Mouse (Mus musculus) midbrain, embryonic 13.5 days (tissue): Measurements from ENCODE around the gene Sbds. TPM values are rescaled to one million over a fixed set of nuclear protein-coding genes. Genes with fewer than 3 reads are reported as not detected.

Experiments
- ATAC-seq: fragments of 200-750 bp; cut with Nextera tagmentation; 2 replicates; pipeline ENCODE4 v1.8.0; 2017; ENCODE audit warnings: mild to moderate bottlenecking, moderate TSS enrichment, moderate library complexity
- H3K27ac ChIP-seq: fragments of 300-500 bp; sonication (generic); 2 replicates; pipeline ENCODE4 v1.5.1; 2015; ENCODE audit warnings: inconsistent platforms, mild to moderate bottlenecking, moderate library complexity
- H3K27me3 ChIP-seq: fragments of 300-500 bp; sonication (generic); 2 replicates; pipeline ENCODE4 v1.6.1; 2015; ENCODE audit warnings: mild to moderate bottlenecking, inconsistent platforms
- H3K36me3 ChIP-seq: fragments of 300-500 bp; sonication (generic); 2 replicates; pipeline ENCODE4 v1.6.1; 2015; ENCODE audit warnings: mild to moderate bottlenecking, inconsistent platforms
- H3K4me1 ChIP-seq: fragments of 300-500 bp; sonication (generic); replicated peaks from 2 replicates; pipeline ENCODE4 v1.6.1; 2015; ENCODE audit warnings: inconsistent platforms
- H3K4me2 ChIP-seq: fragments of 300-500 bp; sonication (generic); replicated peaks from 2 replicates; pipeline ENCODE4 v1.6.1; 2015; ENCODE audit warnings: moderate library complexity, mild to moderate bottlenecking, inconsistent platforms
- H3K4me3 ChIP-seq: fragments of 300-500 bp; sonication (generic); replicated peaks from 2 replicates; pipeline ENCODE4 v1.5.1; 2015; ENCODE audit warnings: mild to moderate bottlenecking, inconsistent platforms
- H3K9ac ChIP-seq: fragments of 300-500 bp; sonication (generic); replicated peaks from 2 replicates; pipeline ENCODE4 v1.6.1; 2015; ENCODE audit warnings: mild to moderate bottlenecking, inconsistent platforms
- H3K9me3 ChIP-seq: fragments of 300-500 bp; sonication (generic); 2 replicates; pipeline ENCODE4 v1.6.1; 2016; ENCODE audit warnings: mild to moderate bottlenecking, inconsistent platforms
- WGBS: fragments of 180-500 bp; shearing (Covaris S2); methylation state at CpG from one replicate; pipeline ENCODE4 v1.1.7; 2015; 5-methylcytosine and 5-hydroxymethylcytosine counted together
- polyA plus RNA-seq: library from polyadenylated mRNA; unstranded; fragments of >200 nt; fragmentation: Nextera tagmentation; extraction: Ambion mirVana; gene quantifications from 2 replicates; pipeline ENCODE4 v1.2.1, GENCODE M21; 2015

Sbds gene
- polyA plus RNA-seq, 1 experiment from 2014 or later, result 61.2 TPM

- WGBS, result 20% methylated on average over 19 of the region's 19 CpGs
- H3K4me2 ChIP-seq, result peak overlapping the region; percentile 81
- H3K27ac ChIP-seq, result peak overlapping the region; percentile 80
- H3K4me1 ChIP-seq, result peaks cover 32% of the 10 kb centered on the region
- no peaks in the 10 kb centered on the region for H3K27me3 ChIP-seq
- ATAC-seq, result no peak
- H3K9ac ChIP-seq, result peak overlapping the region; percentile 83
- H3K36me3 ChIP-seq, result peaks cover 42% of the 10 kb centered on the region
- H3K4me3 ChIP-seq, result peak overlapping the region; percentile 73
- H3K9me3 ChIP-seq, result no peaks in the 10 kb centered on the region
These were observed 940 bp downstream of the Sbds start for GRCm38 (mm10) chr5:130254164-130255016.

DNA sequence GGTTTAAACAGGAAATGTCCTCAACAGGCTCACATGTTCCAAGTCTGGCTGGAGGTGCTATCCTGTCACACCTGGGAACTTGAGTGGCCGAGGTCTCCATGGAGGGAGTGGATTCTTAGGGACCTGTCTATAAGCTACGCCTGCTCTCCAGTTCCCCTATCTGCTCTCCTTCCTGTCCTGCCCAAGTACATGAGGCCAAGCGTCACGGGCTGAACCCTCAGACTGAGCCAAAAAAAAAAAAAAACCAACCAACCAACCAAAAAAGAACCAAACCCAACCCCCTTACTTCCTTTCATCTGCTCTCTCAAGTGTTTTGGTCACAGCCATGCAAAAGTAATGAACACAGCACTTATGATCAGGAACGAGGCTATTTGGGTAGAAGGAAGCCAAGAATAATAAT, 7.5 kb downstream of the Sbds start:
- Histone ChIP-seq H3K27me3 (no peaks in the 10 kb centered on the region), H3K27ac (no peak overlapping the region), H3K9ac (no peak overlapping the region), H3K4me1 (no peaks in the 10 kb centered on the region), H3K4me3 (no peak overlapping the region), H3K36me3 (peaks cover 98% of the 10 kb centered on the region), H3K9me3 (no peaks in the 10 kb centered on the region), H3K4me2 (no peak overlapping the region)
- no peak for ATAC-seq
- 97% methylated on average over 5 of the region's 5 CpGs for WGBS

DNA sequence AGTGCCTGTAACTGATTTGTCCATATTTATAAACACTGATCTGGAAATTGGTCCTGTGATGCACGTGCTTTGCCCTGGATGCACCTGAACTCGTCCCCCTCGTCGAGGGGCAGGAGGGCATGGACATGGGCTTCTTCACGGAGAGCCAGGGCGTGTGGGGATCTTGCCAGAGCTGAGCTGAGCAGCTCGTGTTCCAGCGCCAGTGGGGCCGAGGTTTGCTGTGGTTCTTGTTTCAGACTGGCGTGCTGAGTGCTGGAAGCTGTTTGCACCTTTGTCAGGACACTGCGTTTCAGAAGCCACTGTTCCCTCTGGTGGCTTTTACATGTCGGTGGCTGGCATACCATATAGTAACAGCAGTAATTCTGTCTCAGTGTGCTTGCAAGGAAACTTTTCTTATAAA, 13.9 kb downstream of the Sbds start:
- no peak overlapping the region for H3K4me3 ChIP-seq
- WGBS, result 95% methylated on average over 12 of the region's 12 CpGs
- H3K9ac ChIP-seq, result no peak overlapping the region
- H3K36me3 ChIP-seq, result peaks cover 95% of the 10 kb centered on the region
- H3K27me3 ChIP-seq, result no peaks in the 10 kb centered on the region
- no peaks in the 10 kb centered on the region for H3K9me3 ChIP-seq
- no peaks in the 10 kb centered on the region for H3K4me1 ChIP-seq
- ATAC-seq, result no peak
- H3K27ac ChIP-seq, result no peak overlapping the region
- no peak overlapping the region for H3K4me2 ChIP-seq

GRCm38 (mm10) chr5:130239856-130240255, 15.5 kb downstream of the Sbds start:
- no peak for ATAC-seq
- WGBS, result 91% methylated on average over 2 of the region's 2 CpGs
- no peak overlapping the region for H3K27ac ChIP-seq
- no peaks in the 10 kb centered on the region for H3K9me3 ChIP-seq
- no peak overlapping the region for H3K9ac ChIP-seq
- no peaks in the 10 kb centered on the region for H3K4me1 ChIP-seq
- H3K4me3 ChIP-seq, result no peak overlapping the region
- H3K36me3 ChIP-seq, result peaks cover 96% of the 10 kb centered on the region
- H3K4me2 ChIP-seq, result no peak overlapping the region
- H3K27me3 ChIP-seq, result no peaks in the 10 kb centered on the region

- no peaks in the 10 kb centered on the region for H3K27me3 ChIP-seq
- peaks cover 96% of the 10 kb centered on the region for H3K36me3 ChIP-seq
- 91% methylated on average over 7 of the region's 7 CpGs for WGBS
- no peak overlapping the region for H3K4me3 ChIP-seq
- H3K9me3 ChIP-seq, result no peaks in the 10 kb centered on the region
- no peak overlapping the region for H3K27ac ChIP-seq
- ATAC-seq, result no peak
- no peak overlapping the region for H3K4me2 ChIP-seq
- H3K9ac ChIP-seq, result no peak overlapping the region
- H3K4me1 ChIP-seq, result no peaks in the 10 kb centered on the region
These were observed 16.1 kb downstream of the Sbds start for GRCm38 (mm10) chr5:130239236-130239635.

- no peaks in the 10 kb centered on the region for H3K9me3 ChIP-seq
- no peaks in the 10 kb centered on the region for H3K27me3 ChIP-seq
- H3K36me3 ChIP-seq, result peaks cover 98% of the 10 kb centered on the region
- no peak overlapping the region for H3K4me2 ChIP-seq
- H3K27ac ChIP-seq, result no peak overlapping the region
- H3K4me3 ChIP-seq, result no peak overlapping the region
- H3K4me1 ChIP-seq, result no peaks in the 10 kb centered on the region
- 94% methylated on average over 8 of the region's 8 CpGs for WGBS
- no peak for ATAC-seq
- H3K9ac ChIP-seq, result no peak overlapping the region
These were observed 19.0 kb downstream of the Sbds start for GRCm38 (mm10) chr5:130236302-130236701.

GRCm38 (mm10) chr5:130228120-130228519, 27.2 kb downstream of the Sbds start:
- WGBS, result 87% methylated on average over 4 of the region's 4 CpGs
- Histone ChIP-seq H3K27ac (no peak overlapping the region), H3K9me3 (no peaks in the 10 kb centered on the region), H3K4me2 (no peak overlapping the region), H3K4me1 (peaks cover 12% of the 10 kb centered on the region), H3K27me3 (no peaks in the 10 kb centered on the region), H3K36me3 (peaks cover 36% of the 10 kb centered on the region), H3K9ac (no peak overlapping the region), H3K4me3 (no peak overlapping the region)
- no peak for ATAC-seq

DNA sequence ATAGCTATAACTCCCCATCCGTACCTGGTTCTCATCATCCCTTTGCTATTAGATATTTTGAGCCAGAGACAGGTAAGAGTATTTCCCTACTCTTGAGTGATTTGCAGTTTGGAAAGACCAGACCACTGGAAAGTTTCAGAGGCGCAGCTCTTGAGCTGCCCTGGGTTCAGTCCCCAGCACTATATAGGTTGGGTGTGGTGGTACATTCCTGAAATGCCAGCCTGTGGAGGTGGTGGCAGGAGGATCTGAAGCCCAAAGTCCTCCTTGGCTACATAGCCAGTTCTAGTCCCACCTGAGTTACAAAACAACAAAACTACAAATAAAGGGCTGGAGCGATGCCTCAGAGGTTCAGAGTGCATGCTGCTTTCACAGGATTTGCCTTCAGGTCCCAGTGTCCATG, 28.5 kb downstream of the Sbds start:
- H3K4me3 ChIP-seq, result no peak overlapping the region
- H3K27me3 ChIP-seq, result no peaks in the 10 kb centered on the region
- no peak for ATAC-seq
- H3K4me2 ChIP-seq, result no peak overlapping the region
- H3K9ac ChIP-seq, result no peak overlapping the region
- H3K36me3 ChIP-seq, result peaks cover 23% of the 10 kb centered on the region
- H3K4me1 ChIP-seq, result peaks cover 17% of the 10 kb centered on the region
- 97% methylated on average over 3 of the region's 3 CpGs for WGBS
- no peaks in the 10 kb centered on the region for H3K9me3 ChIP-seq
- H3K27ac ChIP-seq, result no peak overlapping the region

- Histone ChIP-seq H3K9ac (peak overlapping the region; percentile 97), H3K27me3 (no peaks in the 10 kb centered on the region), H3K4me1 (peaks cover 25% of the 10 kb centered on the region), H3K4me2 (peak overlapping the region; percentile 70), H3K36me3 (no peaks in the 10 kb centered on the region), H3K4me3 (peak overlapping the region; percentile 99), H3K9me3 (no peaks in the 10 kb centered on the region), H3K27ac (peak overlapping the region; percentile 83)
- WGBS, result under 1% methylated on average over 88 of the region's 88 CpGs
- peak; percentile 88 for ATAC-seq
These were observed 33.0 kb downstream of the Sbds start for GRCm38 (mm10) chr5:130222146-130223004.

- peak overlapping the region; percentile 70 for H3K4me2 ChIP-seq
- H3K4me3 ChIP-seq, result peak overlapping the region; percentile 99
- peaks cover 25% of the 10 kb centered on the region for H3K4me1 ChIP-seq
- WGBS, result under 1% methylated on average over 10 of the region's 10 CpGs
- no peaks in the 10 kb centered on the region for H3K36me3 ChIP-seq
- H3K27me3 ChIP-seq, result no peaks in the 10 kb centered on the region
- peak overlapping the region; percentile 83 for H3K27ac ChIP-seq
- no peaks in the 10 kb centered on the region for H3K9me3 ChIP-seq
- peak overlapping the region; percentile 97 for H3K9ac ChIP-seq
- ATAC-seq, result peak; percentile 72; the same call in 1 of the 2 replicates
These were observed 33.6 kb downstream of the Sbds start for GRCm38 (mm10) chr5:130221760-130222145.

GRCm38 (mm10) chr5:130221316-130221715, 34.0 kb downstream of the Sbds start:
- H3K4me3 ChIP-seq, result peak overlapping the region; percentile 99
- peak overlapping the region; percentile 70 for H3K4me2 ChIP-seq
- H3K27ac ChIP-seq, result peak overlapping the region; percentile 83
- WGBS, result 45% methylated on average over 2 of the region's 2 CpGs
- no peaks in the 10 kb centered on the region for H3K27me3 ChIP-seq
- peak overlapping the region; percentile 97 for H3K9ac ChIP-seq
- ATAC-seq, result no peak
- no peaks in the 10 kb centered on the region for H3K36me3 ChIP-seq
- peaks cover 25% of the 10 kb centered on the region for H3K4me1 ChIP-seq
- no peaks in the 10 kb centered on the region for H3K9me3 ChIP-seq

GRCm38 (mm10) chr5:130218336-130218735, 37.0 kb downstream of the Sbds start:
- H3K27me3 ChIP-seq, result no peaks in the 10 kb centered on the region
- 89% methylated on average over 5 of the region's 5 CpGs for WGBS

More at GRCm38 (mm10) chr5:130218336-130218735, 37.0 kb downstream of the Sbds start:
- peaks cover 15% of the 10 kb centered on the region for H3K4me1 ChIP-seq
- peaks cover 17% of the 10 kb centered on the region for H3K36me3 ChIP-seq
- no peaks in the 10 kb centered on the region for H3K9me3 ChIP-seq
- no peak overlapping the region for H3K9ac ChIP-seq
- no peak for ATAC-seq
- H3K27ac ChIP-seq, result no peak overlapping the region
- no peak overlapping the region for H3K4me3 ChIP-seq
- H3K4me2 ChIP-seq, result no peak overlapping the region
